Mouse (Mus musculus) right cerebral cortex, postnatal 25 days (tissue): ENCODE measurements around the gene Bpi.

Experiments
- DNase-seq: peaks from one replicate; pipeline ENCODE4 v3.0.0; 2022

The Bpi gene

GRCm38 (mm10) chr2:158299731-158300130 is 41.8 kb downstream of the Bpi start:
- no peak for DNase-seq

GRCm38 (mm10) chr2:158302807-158303206 is 44.9 kb downstream of the Bpi start:
- no peak for DNase-seq

- DNase-seq = no peak
These were observed 48.2 kb downstream of the Bpi start, which contains the start of gene Lbp for GRCm38 (mm10) chr2:158305948-158306695. Gene Lbp (plus strand): TSS chr2:158306493.

DNA sequence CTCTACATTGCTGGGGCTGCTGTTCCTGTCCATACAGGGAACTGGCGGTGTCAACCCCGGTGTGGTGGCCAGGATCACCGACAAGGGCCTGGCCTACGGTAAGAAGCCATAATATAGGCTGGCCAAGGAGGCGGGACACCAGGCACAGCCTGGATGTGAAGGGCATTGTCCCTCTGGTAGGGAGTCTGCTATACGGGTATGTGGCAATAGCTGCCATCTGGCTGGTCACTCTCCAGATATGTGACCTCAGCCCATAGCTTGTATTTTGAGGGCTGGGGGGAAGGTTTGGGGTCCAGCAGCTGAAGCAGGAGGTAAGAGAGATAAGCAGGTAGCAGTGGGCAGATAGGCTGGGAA is 48.8 kb downstream of the Bpi start:
- no peak for DNase-seq

DNA sequence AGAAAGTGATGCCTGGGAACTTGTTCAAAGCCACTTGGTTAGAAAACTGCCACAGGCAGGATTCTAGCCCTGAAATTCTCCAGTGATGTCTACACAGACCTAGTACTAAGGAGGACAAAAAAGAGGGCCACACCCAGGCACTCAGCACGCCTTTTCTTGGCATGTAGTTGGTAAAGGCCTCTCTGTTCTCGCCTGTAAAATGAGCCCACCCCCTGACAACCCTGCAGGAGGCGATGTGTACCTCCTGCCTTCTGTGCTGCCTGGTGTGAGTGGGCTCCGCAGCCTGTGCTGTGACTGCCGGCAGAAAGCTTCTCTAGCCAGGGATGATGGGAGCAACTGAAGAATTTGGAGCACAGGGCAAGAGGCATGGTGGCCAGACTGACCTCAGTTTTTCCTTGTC is 50.4 kb downstream of the Bpi start:
- peak; percentile 26 for DNase-seq

DNA sequence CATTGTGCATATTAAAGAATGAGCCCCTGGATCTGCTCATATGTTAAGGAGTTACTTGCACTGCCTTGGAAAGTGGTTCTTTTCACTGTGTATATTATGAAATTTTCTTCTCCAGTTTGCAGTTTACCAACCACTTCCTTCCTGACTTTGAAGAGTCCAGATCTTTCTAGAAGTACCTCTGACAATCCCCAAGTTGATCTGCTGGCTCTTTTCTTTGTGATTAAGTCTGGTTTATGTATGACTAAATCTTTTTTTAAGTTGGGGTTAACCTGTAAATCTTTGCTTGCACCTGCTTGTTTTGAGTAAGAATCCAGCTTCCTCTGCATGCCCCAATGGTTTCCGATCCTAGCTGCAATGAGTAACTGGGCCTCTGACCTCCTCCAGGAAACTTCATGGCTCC is 55.2 kb downstream of the Bpi start:
- DNase-seq = no peak

DNA sequence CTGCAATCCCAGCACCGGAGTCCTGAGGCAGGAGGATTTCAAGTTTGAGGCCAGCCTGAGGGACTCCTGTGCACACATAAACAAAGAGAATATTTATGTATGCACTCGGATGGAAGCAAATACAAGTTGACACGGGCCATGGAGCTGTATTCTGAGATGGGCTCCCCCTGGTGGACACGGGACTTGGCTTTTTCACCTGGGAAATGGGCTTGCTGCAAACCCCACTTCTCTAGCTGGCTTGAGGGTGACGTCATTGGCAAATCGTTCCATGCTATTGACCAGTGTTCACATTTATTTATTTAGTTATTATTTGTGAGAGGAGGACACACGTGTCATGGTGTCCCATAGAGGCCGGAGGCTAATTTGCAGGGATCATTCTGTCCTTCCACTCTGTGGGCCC is 58.5 kb downstream of the Bpi start:
- DNase-seq = no peak

GRCm38 (mm10) chr2:158317026-158317425 is 59.1 kb downstream of the Bpi start:
- DNase-seq = peak; percentile 52

DNA sequence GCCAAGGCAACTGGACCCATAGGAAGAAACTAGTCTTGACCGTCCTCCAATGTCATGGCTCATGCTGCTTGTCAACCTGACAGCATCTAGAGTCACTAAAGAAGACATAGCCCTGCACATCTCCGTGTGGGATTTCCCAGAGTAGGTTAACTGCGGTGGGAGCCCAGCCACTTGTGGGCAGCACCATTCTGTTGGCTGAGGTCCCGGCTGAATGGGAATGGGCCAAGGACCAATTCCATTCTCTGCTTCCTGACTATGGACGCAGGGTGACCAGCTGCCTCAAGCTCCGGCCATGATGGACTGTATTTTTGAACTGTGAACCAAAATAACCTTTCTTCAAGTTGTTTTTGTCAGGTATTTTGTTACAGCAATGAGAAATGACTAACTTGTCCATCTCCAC is 63.7 kb downstream of the Bpi start:
- DNase-seq = no peak

DNA sequence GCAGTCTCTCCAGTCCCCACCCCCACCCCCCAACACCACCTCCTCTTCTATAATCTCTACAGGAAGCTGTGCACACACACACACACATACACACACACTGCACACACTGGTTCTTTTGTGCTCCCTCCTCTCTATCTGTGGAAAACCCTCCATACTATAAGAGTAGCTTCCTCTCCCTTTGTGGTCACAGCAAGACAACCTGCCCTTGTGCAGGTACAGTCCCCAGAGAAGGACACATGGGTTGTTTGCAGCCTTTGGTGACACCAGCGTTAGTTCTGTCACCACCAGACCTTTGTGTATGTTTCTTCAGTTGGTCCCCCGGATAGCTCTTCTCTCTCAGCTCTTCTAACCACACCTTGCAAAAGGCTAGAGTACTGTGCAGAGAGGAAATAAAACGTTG is 65.0 kb downstream of the Bpi start:
- DNase-seq = no peak

DNA sequence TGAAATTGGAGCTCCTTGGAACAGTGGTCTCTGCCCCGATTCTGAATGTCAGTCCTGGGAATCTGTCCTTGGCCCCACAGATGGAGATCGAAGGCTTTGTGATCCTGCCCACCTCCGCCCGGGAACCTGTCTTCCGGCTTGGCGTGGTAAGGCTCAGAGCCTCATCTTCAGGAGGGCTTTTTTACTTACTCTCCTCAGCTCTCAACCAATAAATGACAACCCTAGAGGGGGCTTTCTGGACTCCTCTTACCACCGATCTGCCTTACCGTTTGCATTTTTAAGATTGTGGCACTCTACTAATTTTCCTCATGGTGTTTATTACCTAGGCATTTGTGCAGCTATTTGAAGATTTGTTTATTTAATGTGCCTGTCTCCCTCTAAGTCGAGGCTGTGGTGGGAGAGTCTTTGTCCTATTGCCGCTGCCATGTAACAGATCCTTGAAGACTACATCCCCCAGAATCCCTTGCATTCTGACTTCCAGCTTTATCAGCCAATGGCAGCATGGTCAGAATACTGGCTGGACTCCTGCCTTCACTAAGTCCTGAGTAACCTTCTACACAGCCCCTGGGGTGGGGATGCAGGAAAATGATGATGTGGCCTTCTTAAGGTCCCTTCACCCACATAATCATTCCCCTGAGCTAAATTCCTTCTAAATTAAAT is 66.8 kb downstream of the Bpi start:
- no peak for DNase-seq

DNA sequence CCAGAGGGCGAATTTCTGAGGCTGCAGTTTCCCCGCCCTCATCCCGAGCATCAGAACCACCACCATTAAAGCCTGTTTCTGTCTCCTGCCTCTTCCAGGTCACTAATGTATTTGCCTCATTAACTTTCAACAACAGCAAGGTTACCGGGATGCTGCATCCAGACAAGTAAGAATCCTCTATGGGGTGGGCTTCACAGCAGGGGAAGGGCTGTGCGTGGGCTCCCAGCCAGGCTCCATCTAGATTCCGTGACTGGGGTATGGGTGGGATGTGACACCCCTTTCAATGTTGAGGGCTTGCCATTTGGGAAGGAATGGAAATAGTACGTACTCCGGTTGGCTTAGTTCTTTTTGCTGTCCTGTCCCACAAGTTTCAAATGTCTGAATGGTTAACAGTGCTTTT is 67.7 kb downstream of the Bpi start:
- no peak for DNase-seq
